Mouse (Mus musculus) gastrocnemius, adult 8-10 months (tissue): ENCODE measurements around the gene Plcg1. TPM values are rescaled to one million over a fixed set of nuclear protein-coding genes. Genes with fewer than 3 reads are reported as not detected.

ENCODE experiments used
- total RNA-seq, 4 experiments: library from RNA; stranded (reverse); gene quantifications; 2 replicates each; pipeline ENCODE4 v1.2.4; 2022

Gene Plcg1
- total RNA-seq, 4 experiments from 2014 or later = 16.4 to 24.8 (median 19.4) TPM

Other genes starting within 250 kb of the Plcg1 start
- 10 to 100 TPM; 34.2 to 39.3 (median 36.7) TPM for gene Top1, start 85.4 kb upstream of the Plcg1 start, total RNA-seq
- 10 to 100 TPM; 18.9 to 27.5 (median 23.1) TPM for gene Zhx3, start 141.7 kb downstream of the Plcg1 start, total RNA-seq
- gene Lpin3, start 149.4 kb downstream of the Plcg1 start, total RNA-seq = 1 to 10 TPM; 1.2 to 2.4 (median 1.9) TPM
- gene Emilin3, start 181.0 kb downstream of the Plcg1 start, total RNA-seq = under 1 TPM; 0.13 to 0.43 (median 0.25) TPM